Mouse (Mus musculus): ENCODE results near the gene Rab3gap2. TPM values are rescaled to one million over a fixed set of nuclear protein-coding genes. Genes with fewer than 3 reads are reported as not detected.

The Rab3gap2 gene
- polyA plus RNA-seq, 1 experiment from 2014 or later: 21.2 TPM

- ATAC-seq (replicated peaks; ENCODE audit: insufficient number of reproducible peaks, low FRiP score, low TSS enrichment, low read depth) (no peak), DNase-seq (ENCODE audit: low spot score) (no peak)
- H3K27ac ChIP-seq (replicated peaks; ENCODE audit: low read depth, low read length): no peak overlapping the region
- H3K4me3 ChIP-seq (ENCODE audit: low read depth, low read length): no peak overlapping the region
- H3K36me3 ChIP-seq (replicated peaks; ENCODE audit: control insufficient read depth, insufficient read depth, low read depth, low read length): no peaks in the 10 kb centered on the region
- H3K27me3 ChIP-seq (ENCODE audit: control insufficient read depth, insufficient read depth, low read length): no peaks in the 10 kb centered on the region
- no peak overlapping the region for H3K9ac ChIP-seq (replicated peaks; ENCODE audit: low read length)
- no peak overlapping the region for H3K4me2 ChIP-seq (ENCODE audit: low read depth, low read length)
- no peaks in the 10 kb centered on the region for H3K9me3 ChIP-seq (replicated peaks; ENCODE audit: control insufficient read depth, low read length)
- no peaks in the 10 kb centered on the region; the same call in 1 of the 2 replicates for H3K4me1 ChIP-seq (ENCODE audit: control insufficient read depth, insufficient read depth, low read length)
- WGBS: 92% methylated on average over 13 of the region's 13 CpGs
Observed at GRCm38 (mm10) chr1:185207851-185208595, 4.1 kb downstream of the Rab3gap2 start.

- WGBS: 90% methylated on average over 8 of the region's 8 CpGs
- H3K9me3 ChIP-seq (replicated peaks; ENCODE audit: control insufficient read depth, low read length): no peaks in the 10 kb centered on the region
- ATAC-seq (replicated peaks; ENCODE audit: insufficient number of reproducible peaks, low FRiP score, low TSS enrichment, low read depth): no peak
- H3K36me3 ChIP-seq (replicated peaks; ENCODE audit: control insufficient read depth, insufficient read depth, low read depth, low read length): no peaks in the 10 kb centered on the region
- H3K27me3 ChIP-seq (ENCODE audit: control insufficient read depth, insufficient read depth, low read length): no peaks in the 10 kb centered on the region
- H3K9ac ChIP-seq (replicated peaks; ENCODE audit: low read length): no peak overlapping the region
- H3K4me3 ChIP-seq (ENCODE audit: low read depth, low read length): no peak overlapping the region
- H3K4me2 ChIP-seq (ENCODE audit: low read depth, low read length): no peak overlapping the region
- no peak for DNase-seq (ENCODE audit: low spot score)
- no peaks in the 10 kb centered on the region; the same call in 1 of the 2 replicates for H3K4me1 ChIP-seq (ENCODE audit: control insufficient read depth, insufficient read depth, low read length)
- H3K27ac ChIP-seq (replicated peaks; ENCODE audit: low read depth, low read length): no peak overlapping the region
Observed at GRCm38 (mm10) chr1:185208766-185209165, 4.8 kb downstream of the Rab3gap2 start.

GRCm38 (mm10) chr1:185209641-185210176, 5.8 kb downstream of the Rab3gap2 start:
- H3K27ac ChIP-seq (replicated peaks; ENCODE audit: low read depth, low read length): no peak overlapping the region
- 29% methylated on average over 8 of the region's 8 CpGs for WGBS
- no peaks in the 10 kb centered on the region for H3K9me3 ChIP-seq (replicated peaks; ENCODE audit: control insufficient read depth, low read length)

DNA sequence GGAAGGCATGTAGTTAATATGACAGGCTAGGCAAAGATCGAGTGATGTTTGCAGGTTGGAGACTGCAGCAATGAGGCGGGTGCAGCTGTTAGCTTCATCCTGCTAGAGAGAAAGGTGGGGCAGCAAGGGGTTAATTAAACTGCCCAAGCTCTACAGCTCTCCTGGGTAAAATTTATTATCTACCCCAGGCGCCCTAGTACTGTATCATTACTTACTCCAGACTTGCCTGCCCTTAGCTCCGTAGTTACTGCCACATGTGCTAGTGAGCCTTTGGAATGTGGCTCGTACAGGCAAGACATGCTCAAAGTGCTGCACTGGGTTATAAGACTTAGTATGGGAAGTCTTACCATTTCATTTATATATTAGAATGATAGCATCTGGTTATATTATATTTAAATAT, 12.4 kb downstream of the Rab3gap2 start:
- ATAC-seq (replicated peaks; ENCODE audit: insufficient number of reproducible peaks, low FRiP score, low TSS enrichment, low read depth) (no peak), DNase-seq (ENCODE audit: low spot score) (peak; percentile 4)
- WGBS: 49% methylated on average over 5 of the region's 5 CpGs
- H3K27me3 ChIP-seq (ENCODE audit: control insufficient read depth, insufficient read depth, low read length): no peaks in the 10 kb centered on the region
- no peaks in the 10 kb centered on the region for H3K4me1 ChIP-seq (ENCODE audit: control insufficient read depth, insufficient read depth, low read length)
- no peak overlapping the region for H3K4me2 ChIP-seq (ENCODE audit: low read depth, low read length)
- H3K36me3 ChIP-seq (replicated peaks; ENCODE audit: control insufficient read depth, insufficient read depth, low read depth, low read length): no peaks in the 10 kb centered on the region
- H3K9ac ChIP-seq (replicated peaks; ENCODE audit: low read length): no peak overlapping the region
- H3K27ac ChIP-seq (replicated peaks; ENCODE audit: low read depth, low read length): no peak overlapping the region
- H3K4me3 ChIP-seq (ENCODE audit: low read depth, low read length): no peak overlapping the region
- H3K9me3 ChIP-seq (replicated peaks; ENCODE audit: control insufficient read depth, low read length): no peaks in the 10 kb centered on the region

More at GRCm38 (mm10) chr1:185209641-185210176, 5.8 kb downstream of the Rab3gap2 start:
- Histone ChIP-seq H3K4me1 (ENCODE audit: control insufficient read depth, insufficient read depth, low read length) (no peaks in the 10 kb centered on the region; the same call in 1 of the 2 replicates), H3K36me3 (replicated peaks; ENCODE audit: control insufficient read depth, insufficient read depth, low read depth, low read length) (no peaks in the 10 kb centered on the region), H3K27me3 (ENCODE audit: control insufficient read depth, insufficient read depth, low read length) (no peaks in the 10 kb centered on the region), H3K4me3 (ENCODE audit: low read depth, low read length) (no peak overlapping the region), H3K9ac (replicated peaks; ENCODE audit: low read length) (no peak overlapping the region), H3K4me2 (ENCODE audit: low read depth, low read length) (no peak overlapping the region)
- DNase-seq (ENCODE audit: low spot score) (peak; percentile 10), ATAC-seq (replicated peaks; ENCODE audit: insufficient number of reproducible peaks, low FRiP score, low TSS enrichment, low read depth) (no peak; the same call in 1 of the 2 replicates)

DNA sequence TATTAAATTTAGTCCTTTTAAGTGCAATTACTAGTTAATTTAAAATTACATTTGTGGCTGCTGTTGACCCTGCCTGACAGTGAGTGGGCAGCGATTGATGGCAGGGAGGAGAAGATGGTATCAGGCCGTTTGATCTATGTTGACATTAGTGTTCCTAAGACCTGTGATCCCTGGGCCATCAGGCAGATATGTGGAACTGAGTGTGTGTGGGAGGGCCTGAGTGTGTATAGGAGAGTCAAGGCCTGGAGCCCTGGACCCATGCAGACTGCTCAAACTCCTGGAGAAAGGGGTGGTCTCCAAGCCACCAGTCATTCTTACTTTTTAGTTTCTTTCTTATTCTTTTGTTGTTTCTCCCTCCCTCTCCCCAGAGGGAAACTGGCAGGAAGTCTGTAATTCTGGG, 12.8 kb downstream of the Rab3gap2 start:
- Histone ChIP-seq H3K4me2 (ENCODE audit: low read depth, low read length) (no peak overlapping the region), H3K4me1 (ENCODE audit: control insufficient read depth, insufficient read depth, low read length) (no peaks in the 10 kb centered on the region), H3K27me3 (ENCODE audit: control insufficient read depth, insufficient read depth, low read length) (no peaks in the 10 kb centered on the region), H3K9ac (replicated peaks; ENCODE audit: low read length) (no peak overlapping the region), H3K36me3 (replicated peaks; ENCODE audit: control insufficient read depth, insufficient read depth, low read depth, low read length) (no peaks in the 10 kb centered on the region), H3K9me3 (replicated peaks; ENCODE audit: control insufficient read depth, low read length) (no peaks in the 10 kb centered on the region), H3K27ac (replicated peaks; ENCODE audit: low read depth, low read length) (no peak overlapping the region), H3K4me3 (ENCODE audit: low read depth, low read length) (no peak overlapping the region)
- no peak for ATAC-seq (replicated peaks; ENCODE audit: insufficient number of reproducible peaks, low FRiP score, low TSS enrichment, low read depth)
- no peak for DNase-seq (ENCODE audit: low spot score)
- 65% methylated on average over 2 of the region's 2 CpGs for WGBS

DNA sequence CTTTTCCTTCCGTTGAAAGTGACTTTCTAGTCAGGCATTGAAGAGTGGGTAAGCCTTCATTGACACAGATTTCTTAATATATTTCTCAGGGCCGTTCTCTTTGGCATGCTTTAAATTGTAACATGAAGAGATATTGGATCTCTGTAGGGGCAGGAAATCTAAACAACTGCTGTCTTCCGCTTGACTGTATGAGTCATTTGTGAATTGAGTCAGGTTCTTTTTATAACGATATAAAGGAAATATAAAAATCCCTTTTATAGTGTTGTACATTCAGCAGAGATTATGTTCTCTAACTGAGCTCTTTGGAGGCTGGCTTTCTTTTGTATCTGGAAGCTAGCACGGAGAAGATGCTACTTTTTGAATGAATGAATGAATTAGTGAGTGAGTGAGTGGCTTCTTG, 14.0 kb downstream of the Rab3gap2 start:
- WGBS: 93% methylated on average over 5 of the region's 5 CpGs

GRCm38 (mm10) chr1:185226889-185227288, 23.0 kb downstream of the Rab3gap2 start:
- H3K4me2 ChIP-seq (ENCODE audit: low read depth, low read length): no peak overlapping the region
- H3K9ac ChIP-seq (replicated peaks; ENCODE audit: low read length): no peak overlapping the region
- H3K4me3 ChIP-seq (ENCODE audit: low read depth, low read length): no peak overlapping the region
- no peak for ATAC-seq (replicated peaks; ENCODE audit: insufficient number of reproducible peaks, low FRiP score, low TSS enrichment, low read depth)
- H3K27ac ChIP-seq (replicated peaks; ENCODE audit: low read depth, low read length): no peak overlapping the region
- 94% methylated on average over 6 of the region's 6 CpGs for WGBS
- no peaks in the 10 kb centered on the region for H3K9me3 ChIP-seq (replicated peaks; ENCODE audit: control insufficient read depth, low read length)
- no peak for DNase-seq (ENCODE audit: low spot score)
- H3K4me1 ChIP-seq (ENCODE audit: control insufficient read depth, insufficient read depth, low read length): no peaks in the 10 kb centered on the region
- H3K36me3 ChIP-seq (replicated peaks; ENCODE audit: control insufficient read depth, insufficient read depth, low read depth, low read length): no peaks in the 10 kb centered on the region
- no peaks in the 10 kb centered on the region for H3K27me3 ChIP-seq (ENCODE audit: control insufficient read depth, insufficient read depth, low read length)

More for the DNA sequence above, 14.0 kb downstream of the Rab3gap2 start:
- Histone ChIP-seq H3K36me3 (replicated peaks; ENCODE audit: control insufficient read depth, insufficient read depth, low read depth, low read length) (no peaks in the 10 kb centered on the region), H3K4me1 (ENCODE audit: control insufficient read depth, insufficient read depth, low read length) (no peaks in the 10 kb centered on the region), H3K4me3 (ENCODE audit: low read depth, low read length) (no peak overlapping the region), H3K9ac (replicated peaks; ENCODE audit: low read length) (no peak overlapping the region), H3K27ac (replicated peaks; ENCODE audit: low read depth, low read length) (no peak overlapping the region), H3K9me3 (replicated peaks; ENCODE audit: control insufficient read depth, low read length) (no peaks in the 10 kb centered on the region), H3K4me2 (ENCODE audit: low read depth, low read length) (no peak overlapping the region), H3K27me3 (ENCODE audit: control insufficient read depth, insufficient read depth, low read length) (no peaks in the 10 kb centered on the region)
- ATAC-seq (replicated peaks; ENCODE audit: insufficient number of reproducible peaks, low FRiP score, low TSS enrichment, low read depth) (no peak), DNase-seq (ENCODE audit: low spot score) (no peak)

DNA sequence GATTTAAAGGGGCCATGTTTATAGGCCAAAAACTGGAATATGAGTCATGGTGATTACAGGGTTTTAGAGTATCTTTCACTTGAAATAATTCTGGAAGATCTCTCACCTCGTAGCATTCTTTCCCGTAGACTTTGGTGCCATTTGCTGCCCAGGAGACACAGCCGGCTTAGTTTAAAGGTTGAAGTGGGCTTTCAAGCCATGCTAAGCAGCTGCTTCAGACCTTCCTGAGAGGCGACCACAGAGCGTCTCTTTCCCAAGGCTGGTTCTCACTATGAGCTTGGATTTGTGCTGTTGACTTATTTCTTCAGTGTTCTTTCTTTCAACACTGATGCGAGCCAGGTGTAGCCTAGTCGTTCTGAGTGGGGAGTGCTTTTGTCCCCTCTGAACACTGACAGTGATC, 23.8 kb downstream of the Rab3gap2 start:
- DNase-seq (ENCODE audit: low spot score): no peak
- no peak for ATAC-seq (replicated peaks; ENCODE audit: insufficient number of reproducible peaks, low FRiP score, low TSS enrichment, low read depth)
- Histone ChIP-seq H3K27ac (replicated peaks; ENCODE audit: low read depth, low read length) (no peak overlapping the region), H3K9ac (replicated peaks; ENCODE audit: low read length) (no peak overlapping the region), H3K9me3 (replicated peaks; ENCODE audit: control insufficient read depth, low read length) (no peaks in the 10 kb centered on the region), H3K27me3 (ENCODE audit: control insufficient read depth, insufficient read depth, low read length) (no peaks in the 10 kb centered on the region), H3K4me3 (ENCODE audit: low read depth, low read length) (no peak overlapping the region), H3K36me3 (replicated peaks; ENCODE audit: control insufficient read depth, insufficient read depth, low read depth, low read length) (no peaks in the 10 kb centered on the region), H3K4me1 (ENCODE audit: control insufficient read depth, insufficient read depth, low read length) (no peaks in the 10 kb centered on the region), H3K4me2 (ENCODE audit: low read depth, low read length) (no peak overlapping the region)
- whole genome bisulfite sequencing: 87% methylated on average over 7 of the region's 7 CpGs

All from embryonic facial prominence, embryonic 11.5 days (tissue).